Mouse (Mus musculus): ENCODE data around the gene Kif13a.

Gene Kif13a

GRCm38 (mm10) chr13:46727837-46728268 is 201.8 kb downstream of the Kif13a start, which contains the start of gene Nup153:
Gene Nup153 (minus strand): TSS chr13:46727940.
- DNase-seq (ENCODE audit: low spot score in 2 of 2) = peak; percentile 99 to 100

- peak; percentile 63 to 69 for DNase-seq (ENCODE audit: low spot score in 2 of 2)
Measured at GRCm38 (mm10) chr13:46727038-46727836, 202.4 kb downstream of the Kif13a start.

GRCm38 (mm10) chr13:46726288-46727037 is 203.2 kb downstream of the Kif13a start:
- no peak for DNase-seq (ENCODE audit: low spot score in 2 of 2)

- no peak for DNase-seq (ENCODE audit: low spot score in 2 of 2)
Measured at GRCm38 (mm10) chr13:46725227-46725626, 204.4 kb downstream of the Kif13a start.

GRCm38 (mm10) chr13:46724371-46724770 is 205.3 kb downstream of the Kif13a start:
- no peak for DNase-seq (ENCODE audit: low spot score in 2 of 2)

GRCm38 (mm10) chr13:46721009-46721408 is 208.7 kb downstream of the Kif13a start:
- DNase-seq (ENCODE audit: low spot score in 2 of 2) = no peak

- DNase-seq (ENCODE audit: low spot score in 2 of 2) = no peak
Measured at GRCm38 (mm10) chr13:46718893-46719400, 210.7 kb downstream of the Kif13a start.

- no peak for DNase-seq (ENCODE audit: low spot score in 2 of 2)
Measured at GRCm38 (mm10) chr13:46715976-46716639, 213.6 kb downstream of the Kif13a start.

- no peak for DNase-seq (ENCODE audit: low spot score in 2 of 2)
Measured at GRCm38 (mm10) chr13:46713486-46713885, 216.2 kb downstream of the Kif13a start.

GRCm38 (mm10) chr13:46703138-46703537 is 226.5 kb downstream of the Kif13a start:
- no peak for DNase-seq (ENCODE audit: low spot score in 2 of 2)

GRCm38 (mm10) chr13:46701486-46701885 is 228.2 kb downstream of the Kif13a start:
- DNase-seq (ENCODE audit: low spot score in 2 of 2) = no peak

- DNase-seq (ENCODE audit: low spot score in 2 of 2) = no peak
Measured at GRCm38 (mm10) chr13:46699372-46699771, 230.3 kb downstream of the Kif13a start.

All from urinary bladder, postnatal 4 days (tissue).